In genomic region chr5:112301694-112302093, GRCm38 (mm10) we compare ENCODE assay signal across 15 mouse cellular contexts. TPM values are rescaled to one million over a fixed set of nuclear protein-coding genes. Genes with fewer than 3 reads are reported as not detected.
DNase-seq lines count a peak whose midpoint lies in the region; ATAC-seq and TF ChIP-seq lines count a peak whose summit lies in the region.
"Had no signal": no experiment of that assay in that cellular context is flagged by ENCODE, and none has a peak within 500 bp of the region (broad histone marks: within the 10 kb centered on the region; RNA-seq: fewer than 3 reads in every experiment).

No protein-coding gene starts in this region.

- H3K36me3 ChIP-seq in liver, adult 2 months (ENCODE audit: control insufficient read depth, insufficient read depth, low read length) = no peaks in the 10 kb centered on the region
- peaks cover 10% of the 10 kb centered on the region for H3K36me3 ChIP-seq in liver, postnatal 0 days (replicated peaks; ENCODE audit: insufficient read depth, low read length)
- peaks cover 17% of the 10 kb centered on the region; the same call in 1 of the 2 replicates for H3K36me3 ChIP-seq in limb, embryonic 10.5 days
- H3K36me3 ChIP-seq in hindbrain, embryonic 13.5 days = no peaks in the 10 kb centered on the region
- H3K36me3 ChIP-seq: embryonic facial prominence, embryonic 12.5 days had no signal

- 61% methylated on average over 4 of the region's 4 CpGs for WGBS in liver, adult 2 months
- 61% methylated on average over 4 of the region's 4 CpGs for WGBS in liver, postnatal 0 days (ENCODE audit: insufficient replicate concordance)
- 94% methylated on average over 4 of the region's 4 CpGs for WGBS in limb, embryonic 10.5 days
- 92% methylated on average over 4 of the region's 4 CpGs for WGBS in hindbrain, embryonic 13.5 days

- peak; percentile 28; the same call in 1 of the 2 replicates for TF ChIP-seq CTCF in liver, adult 2 months (IDR thresholded peaks at IDR 0.05; ENCODE audit: low read depth, low read length)
- 0 out of 2 replicates have a peak, but pooled peaks have one; percentile 3 for TF ChIP-seq CTCF in cortical plate, adult 2 months (IDR thresholded peaks at IDR 0.05; ENCODE audit: extremely low read depth, insufficient read depth, low read length)
- TF ChIP-seq CTCF in liver, postnatal 0 days (IDR thresholded peaks at IDR 0.05; ENCODE audit: low read depth) = peak; percentile 32

- peaks cover 27% of the 10 kb centered on the region for H3K79me2 ChIP-seq in liver, adult 2 months (ENCODE audit: control insufficient read depth, insufficient read depth, low read length)

- H3K4me3 ChIP-seq in liver, adult 2 months (ENCODE audit: insufficient read depth, low read depth, low read length) = no peak overlapping the region
- no peak overlapping the region for H3K4me3 ChIP-seq in cortical plate, adult 2 months (ENCODE audit: insufficient read depth, low read length)
- H3K4me3 ChIP-seq in liver, postnatal 0 days (ENCODE audit: low read depth, low read length) = no peak overlapping the region
- no peak overlapping the region for H3K4me3 ChIP-seq in limb, embryonic 10.5 days
- no peak overlapping the region for H3K4me3 ChIP-seq in hindbrain, embryonic 13.5 days
- H3K4me3 ChIP-seq: embryonic facial prominence, embryonic 12.5 days; limb, embryonic 13.5 days had no signal

- H3K27me3 ChIP-seq in liver, adult 2 months (ENCODE audit: control insufficient read depth, insufficient read depth, low read length) = no peaks in the 10 kb centered on the region
- H3K27me3 ChIP-seq in liver, postnatal 0 days (ENCODE audit: insufficient read depth, low read length) = no peaks in the 10 kb centered on the region
- H3K27me3 ChIP-seq in limb, embryonic 10.5 days (ENCODE audit: low read depth, poor library complexity, severe bottlenecking) = no peaks in the 10 kb centered on the region
- no peaks in the 10 kb centered on the region for H3K27me3 ChIP-seq in hindbrain, embryonic 13.5 days
- H3K27me3 ChIP-seq: embryonic facial prominence, embryonic 12.5 days; limb, embryonic 13.5 days had no signal

- TF ChIP-seq EP300 in liver, postnatal 0 days (IDR thresholded peaks at IDR 0.05; ENCODE audit: low read depth) = no peak

- peak overlapping the region; percentile 62 for H3K27ac ChIP-seq in liver, adult 2 months (replicated peaks; ENCODE audit: insufficient read depth, low read depth, low read length)
- H3K27ac ChIP-seq in cortical plate, adult 2 months (ENCODE audit: insufficient read depth, low read length) = no peak overlapping the region
- H3K27ac ChIP-seq in liver, postnatal 0 days (ENCODE audit: low read depth) = peak overlapping the region; percentile 82
- no peak overlapping the region for H3K27ac ChIP-seq in limb, embryonic 10.5 days
- no peak overlapping the region for H3K27ac ChIP-seq in hindbrain, embryonic 13.5 days
- H3K27ac ChIP-seq: embryonic facial prominence, embryonic 12.5 days; limb, embryonic 13.5 days had no signal

- H3K4me1 ChIP-seq in liver, adult 2 months (ENCODE audit: control insufficient read depth, insufficient read depth, low read length) = peaks cover 50% of the 10 kb centered on the region
- H3K4me1 ChIP-seq in cortical plate, adult 2 months (ENCODE audit: control insufficient read depth, insufficient read depth, low read length) = peaks cover 12% of the 10 kb centered on the region
- peaks cover 53% of the 10 kb centered on the region for H3K4me1 ChIP-seq in liver, postnatal 0 days (ENCODE audit: insufficient read depth)
- peaks cover 8% of the 10 kb centered on the region; the same call in 1 of the 2 replicates for H3K4me1 ChIP-seq in limb, embryonic 10.5 days
- H3K4me1 ChIP-seq in hindbrain, embryonic 13.5 days (replicated peaks) = peaks cover 10% of the 10 kb centered on the region; the same call in 1 of the 2 replicates
- H3K4me1 ChIP-seq: embryonic facial prominence, embryonic 12.5 days had no signal

- H3K9me3 ChIP-seq in liver, postnatal 0 days (ENCODE audit: low read length) = no peaks in the 10 kb centered on the region
- H3K9me3 ChIP-seq in limb, embryonic 10.5 days (replicated peaks) = no peaks in the 10 kb centered on the region
- no peaks in the 10 kb centered on the region for H3K9me3 ChIP-seq in hindbrain, embryonic 13.5 days
- H3K9me3 ChIP-seq: embryonic facial prominence, embryonic 12.5 days; G1E; limb, embryonic 13.5 days had no signal

- no peak for TF ChIP-seq POLR2A in liver, adult 2 months (IDR thresholded peaks at IDR 0.05; ENCODE audit: extremely low read depth, insufficient read depth, low read length)
- no peak for TF ChIP-seq POLR2A in cortical plate, adult 2 months (IDR thresholded peaks at IDR 0.05; ENCODE audit: extremely low read depth, insufficient read depth, low read length)

- no peak for DNase-seq in liver, adult 2 months (ENCODE audit: extremely low read depth, low read depth, low spot score)
- DNase-seq in liver = no peak
- peak; percentile 14 for DNase-seq in liver, postnatal 0 days
- DNase-seq in limb, embryonic 10.5 days (ENCODE audit: low spot score) = no peak
- DNase-seq: cerebellum, adult 2 months; gastrocnemius, postnatal 36 days; heart, postnatal 4 days; kidney, adult 8-10 months had no signal

- no peak overlapping the region for H3K4me2 ChIP-seq in liver, postnatal 0 days (ENCODE audit: low read depth, low read length)
- H3K4me2 ChIP-seq in hindbrain, embryonic 13.5 days = no peak overlapping the region
- H3K4me2 ChIP-seq: embryonic facial prominence, embryonic 12.5 days; limb, embryonic 13.5 days had no signal

- peak; percentile 5 for ATAC-seq in CD4-positive, CD25-positive, alpha-beta regulatory T cell, adult 4 months
- ATAC-seq in liver, postnatal 0 days = no peak
- ATAC-seq in hindbrain, embryonic 13.5 days (ENCODE audit: low FRiP score) = no peak
- ATAC-seq: forebrain, embryonic 14.5 days had no signal

- peak overlapping the region; percentile 27; the same call in 1 of the 2 replicates for H3K9ac ChIP-seq in liver, adult 2 months (ENCODE audit: low read depth, low read length)
- no peak overlapping the region for H3K9ac ChIP-seq in liver, postnatal 0 days (replicated peaks)
- no peak overlapping the region for H3K9ac ChIP-seq in hindbrain, embryonic 13.5 days
- H3K9ac ChIP-seq: embryonic facial prominence, embryonic 12.5 days; limb, embryonic 13.5 days had no signal

RNA-seq across cellular contexts. Expression of gene Tfip11, which starts 24.5 kb away (rescaled TPM):
- total RNA-seq in liver, adult 2 months (2014; rRNA removed) = 7.7 and 9.7 TPM in 2 replicates
- polyA plus RNA-seq in liver, adult 2 months (2012; rRNA removed) = 18.6 and 19.1 TPM in 2 replicates
- polyA plus RNA-seq in CD4-positive, CD25-positive, alpha-beta regulatory T cell, adult 4 months (2017; shearing (Covaris generic)) = 10 to 100 TPM; 17.0 to 37.0 TPM
- polyA plus RNA-seq in cortical plate, adult 2 months (2012; rRNA removed) = 39.4 and 42.3 TPM in 2 replicates
- polyA plus RNA-seq in liver, postnatal 0 days (2015; fragmentation: Nextera tagmentation; extraction: Ambion mirVana) = 6.7 and 8.0 TPM in 2 replicates
- polyA plus RNA-seq in limb, embryonic 10.5 days (2016; fragmentation: Nextera tagmentation; extraction: Ambion mirVana) = 43.5 and 44.4 TPM in 2 replicates
- polyA plus RNA-seq in hindbrain, embryonic 13.5 days (2015; fragmentation: Nextera tagmentation; extraction: Ambion mirVana) = 32.2 and 33.7 TPM in 2 replicates

RNA-seq across cellular contexts. Expression of gene Tpst2, which starts 25.2 kb away (rescaled TPM):
- total RNA-seq in liver, adult 2 months (2014; rRNA removed) = 27.7 and 38.9 TPM in 2 replicates
- polyA plus RNA-seq in liver, adult 2 months (2012; rRNA removed) = 30.2 and 35.7 TPM in 2 replicates
- polyA plus RNA-seq in CD4-positive, CD25-positive, alpha-beta regulatory T cell, adult 4 months (2017; shearing (Covaris generic)) = 10 to 100 TPM; 58.0 to 61.9 TPM
- polyA plus RNA-seq in cortical plate, adult 2 months (2012; rRNA removed) = 31.4 and 35.4 TPM in 2 replicates
- polyA plus RNA-seq in liver, postnatal 0 days (2015; fragmentation: Nextera tagmentation; extraction: Ambion mirVana) = 34.5 and 36.2 TPM in 2 replicates
- polyA plus RNA-seq in limb, embryonic 10.5 days (2016; fragmentation: Nextera tagmentation; extraction: Ambion mirVana) = 37.5 and 38.0 TPM in 2 replicates
- polyA plus RNA-seq in hindbrain, embryonic 13.5 days (2015; fragmentation: Nextera tagmentation; extraction: Ambion mirVana) = 26.9 and 30.0 TPM in 2 replicates

RNA-seq across cellular contexts. Expression of gene Srrd, which starts 41.1 kb away (rescaled TPM):
- 12.3 and 19.3 TPM in 2 replicates for total RNA-seq in liver, adult 2 months (2014; rRNA removed)
- 26.3 and 30.0 TPM in 2 replicates for polyA plus RNA-seq in liver, adult 2 months (2012; rRNA removed)
- polyA plus RNA-seq in CD4-positive, CD25-positive, alpha-beta regulatory T cell, adult 4 months (2017; shearing (Covaris generic)) = 1 to 10 TPM; 1.2 to 4.6 TPM
- 61.9 and 64.7 TPM in 2 replicates for polyA plus RNA-seq in cortical plate, adult 2 months (2012; rRNA removed)
- 9.4 and 10.6 TPM in 2 replicates for polyA plus RNA-seq in liver, postnatal 0 days (2015; fragmentation: Nextera tagmentation; extraction: Ambion mirVana)
- 56.2 and 59.2 TPM in 2 replicates for polyA plus RNA-seq in limb, embryonic 10.5 days (2016; fragmentation: Nextera tagmentation; extraction: Ambion mirVana)
- polyA plus RNA-seq in hindbrain, embryonic 13.5 days (2015; fragmentation: Nextera tagmentation; extraction: Ambion mirVana) = 53.6 and 60.2 TPM in 2 replicates

RNA-seq across cellular contexts. Expression of gene Hps4, which starts 41.2 kb away (rescaled TPM):
- total RNA-seq in liver, adult 2 months (2014; rRNA removed) = 12.3 and 17.5 TPM in 2 replicates
- polyA plus RNA-seq in liver, adult 2 months (2012; rRNA removed) = 19.0 and 30.9 TPM in 2 replicates
- polyA plus RNA-seq in CD4-positive, CD25-positive, alpha-beta regulatory T cell, adult 4 months (2017; shearing (Covaris generic)) = 10 to 100 TPM; 14.5 to 16.7 TPM
- polyA plus RNA-seq in cortical plate, adult 2 months (2012; rRNA removed) = 47.2 and 53.5 TPM in 2 replicates
- 11.5 and 12.5 TPM in 2 replicates for polyA plus RNA-seq in liver, postnatal 0 days (2015; fragmentation: Nextera tagmentation; extraction: Ambion mirVana)
- polyA plus RNA-seq in limb, embryonic 10.5 days (2016; fragmentation: Nextera tagmentation; extraction: Ambion mirVana) = 38.9 and 39.1 TPM in 2 replicates
- 40.3 and 43.2 TPM in 2 replicates for polyA plus RNA-seq in hindbrain, embryonic 13.5 days (2015; fragmentation: Nextera tagmentation; extraction: Ambion mirVana)

RNA-seq across cellular contexts. Expression of gene Crybb1, which starts 46.1 kb away (rescaled TPM):
- total RNA-seq in liver, adult 2 months (2014; rRNA removed) = not detected in 2 replicates
- not detected in 2 replicates for polyA plus RNA-seq in liver, adult 2 months (2012; rRNA removed)
- not detected for polyA plus RNA-seq in CD4-positive, CD25-positive, alpha-beta regulatory T cell, adult 4 months (2017; shearing (Covaris generic))
- 7.5 and 8.2 TPM in 2 replicates for polyA plus RNA-seq in cortical plate, adult 2 months (2012; rRNA removed)
- 0.33 TPM in 1 of 2 replicates, not detected in the other for polyA plus RNA-seq in liver, postnatal 0 days (2015; fragmentation: Nextera tagmentation; extraction: Ambion mirVana)
- not detected in 2 replicates for polyA plus RNA-seq in limb, embryonic 10.5 days (2016; fragmentation: Nextera tagmentation; extraction: Ambion mirVana)
- 5.2 and 5.5 TPM in 2 replicates for polyA plus RNA-seq in hindbrain, embryonic 13.5 days (2015; fragmentation: Nextera tagmentation; extraction: Ambion mirVana)
- total RNA-seq: G1E; heart, postnatal 4 days had no signal
- polyA plus RNA-seq: G1E had no signal

Comparison
In these comparisons a context has a peak if more than half of its experiments do, and no peak if none do; other contexts are left out.
1. H3K27ac ChIP-seq: peak in liver, adult 2 months (single experiment) and liver, postnatal 0 days (single experiment); none in cortical plate, adult 2 months (single experiment), limb, embryonic 10.5 days (single experiment) and hindbrain, embryonic 13.5 days (single experiment).
2. Peak in every context shown above with its lines, with median percentiles within 50 percentile points of each other: CTCF ChIP-seq.